ENCODE assay signal across 9 mouse cellular contexts in genomic region chr6:113860735-113861374, GRCm38 (mm10).
A peak's percentile ranks its signal among the peaks of the same experiment; 100 is the strongest.
DNase-seq lines count a peak whose midpoint lies in the region; ATAC-seq lines count a peak whose summit lies in the region.
"Had no signal": no experiment of that assay in that cellular context is flagged by ENCODE, and none has a peak within 500 bp of the region (broad histone marks: within the 10 kb centered on the region; RNA-seq: fewer than 3 reads in every experiment).

No protein-coding gene starts in this region.

- intact Hi-C loops in gastrocnemius, postnatal 14 days (cut with DNase I; ENCODE audit: low total_unique reads): no loop called here
- intact Hi-C loops in heart, postnatal 36 days (cut with DNase I): no loop called here

- H3K9me3 ChIP-seq in hindbrain, embryonic 12.5 days (replicated peaks): no peaks in the 10 kb centered on the region
- no peaks in the 10 kb centered on the region for H3K9me3 ChIP-seq in liver, embryonic 11.5 days (ENCODE audit: control insufficient read depth, low read length)
- H3K9me3 ChIP-seq: embryonic facial prominence, embryonic 13.5 days had no signal

- peak overlapping the region; percentile 62 for H3K27ac ChIP-seq in hindbrain, embryonic 12.5 days
- H3K27ac ChIP-seq in liver, embryonic 11.5 days (ENCODE audit: low read depth, low read length): no peak overlapping the region
- H3K27ac ChIP-seq: embryonic facial prominence, embryonic 13.5 days had no signal

- H3K9ac ChIP-seq in hindbrain, embryonic 12.5 days: 0 out of 2 replicates have a peak overlapping the region, but pooled peaks have one; percentile 3
- H3K9ac ChIP-seq in liver, embryonic 11.5 days (ENCODE audit: low read depth, low read length): no peak overlapping the region
- H3K9ac ChIP-seq: embryonic facial prominence, embryonic 13.5 days had no signal

- no peaks in the 10 kb centered on the region for H3K36me3 ChIP-seq in hindbrain, embryonic 12.5 days
- H3K36me3 ChIP-seq in liver, embryonic 11.5 days (ENCODE audit: control insufficient read depth, insufficient read depth, low read length): no peaks in the 10 kb centered on the region
- H3K36me3 ChIP-seq: embryonic facial prominence, embryonic 13.5 days had no signal

- no peaks in the 10 kb centered on the region; the same call in 1 of the 2 replicates for H3K27me3 ChIP-seq in hindbrain, embryonic 12.5 days
- no peaks in the 10 kb centered on the region for H3K27me3 ChIP-seq in liver, embryonic 11.5 days (replicated peaks; ENCODE audit: control insufficient read depth, insufficient read depth, low read length)
- H3K27me3 ChIP-seq: embryonic facial prominence, embryonic 13.5 days had no signal

- peak; percentile 76 for ATAC-seq in hindbrain, embryonic 12.5 days (ENCODE audit: low FRiP score)
- no peak for ATAC-seq in liver, embryonic 11.5 days (replicated peaks; ENCODE audit: low FRiP score)

- no peak overlapping the region for H3K4me3 ChIP-seq in hindbrain, embryonic 12.5 days
- no peak overlapping the region for H3K4me3 ChIP-seq in liver, embryonic 11.5 days (ENCODE audit: low read depth, low read length)
- H3K4me3 ChIP-seq: embryonic facial prominence, embryonic 13.5 days had no signal

- H3K4me1 ChIP-seq in hindbrain, embryonic 12.5 days: peaks cover 35% of the 10 kb centered on the region
- no peaks in the 10 kb centered on the region for H3K4me1 ChIP-seq in liver, embryonic 11.5 days (replicated peaks; ENCODE audit: control insufficient read depth, insufficient read depth, low read length)
- H3K4me1 ChIP-seq: embryonic facial prominence, embryonic 13.5 days had no signal

- WGBS in hindbrain, embryonic 12.5 days: 42% methylated on average over 15 of the region's 15 CpGs
- WGBS in liver, embryonic 11.5 days: 67% methylated on average over 15 of the region's 15 CpGs

- H3K4me2 ChIP-seq in hindbrain, embryonic 12.5 days (replicated peaks): no peak overlapping the region
- H3K4me2 ChIP-seq in liver, embryonic 11.5 days: no peak overlapping the region
- H3K4me2 ChIP-seq: embryonic facial prominence, embryonic 13.5 days had no signal

- DNase-seq in gastrocnemius, postnatal 14 days: peak; percentile 17
- DNase-seq in gastrocnemius, postnatal 4 days (ENCODE audit: low spot score in 2 of 2): no peak
- peak; percentile 99 for DNase-seq in cerebellum, adult 11 months
- peak; percentile 50 for DNase-seq in ovary, postnatal 36 days (ENCODE audit: low spot score)
- DNase-seq in embryo, embryonic 9.5 days (ENCODE audit: extremely low spot score): no peak
- no peak for DNase-seq in liver, embryonic 11.5 days (ENCODE audit: low spot score)
- no peak for DNase-seq in heart, postnatal 36 days

Comparison
In these comparisons a context has a peak if more than half of its experiments do, and no peak if none do; other contexts are left out.
1. DNase-seq: peak in gastrocnemius, postnatal 14 days (single experiment), cerebellum, adult 11 months (single experiment) and ovary, postnatal 36 days (single experiment); none in gastrocnemius, postnatal 4 days (0 of 2), embryo, embryonic 9.5 days (single experiment), liver, embryonic 11.5 days (single experiment) and heart, postnatal 36 days (0 of 2).